Mouse (Mus musculus) cerebellum, adult 2 months (tissue): ENCODE data around the gene Cyp2d22.

Experiments
- CTCF ChIP-seq: fragments of 200-500 bp; IDR thresholded peaks from 2 replicates; pipeline ENCODE4 v1.5.1; 2011; ENCODE audit warnings: low read depth, mild to moderate bottlenecking, control low read depth, low read length, moderate library complexity, borderline replicate concordance; ENCODE audit not compliant: insufficient read depth
- POLR2A ChIP-seq: fragments of 200-500 bp; IDR thresholded peaks from 2 replicates; pipeline ENCODE4 v1.6.1; 2011; ENCODE audit warnings: low read length, control low read depth, borderline replicate concordance; ENCODE audit not compliant: insufficient read depth

DNA sequence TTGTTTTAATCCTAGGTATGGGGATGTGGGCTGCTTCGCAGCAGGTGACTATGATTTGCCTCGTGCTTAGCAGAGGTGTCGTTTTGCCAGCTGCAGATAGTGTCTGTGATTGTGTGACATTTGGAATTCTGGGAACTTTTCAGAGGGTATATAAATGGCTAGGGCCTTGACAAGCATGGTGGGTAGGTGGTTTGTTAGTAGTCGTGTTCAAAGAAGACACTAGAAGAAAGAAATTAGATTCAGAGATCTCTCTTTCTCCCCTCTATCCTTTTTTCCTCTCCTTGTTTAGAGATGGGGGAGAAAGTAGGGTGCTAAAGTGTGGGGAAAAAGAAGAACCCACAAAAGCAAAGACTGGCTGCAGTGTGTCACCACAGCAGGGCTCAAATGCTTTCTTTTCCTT, 11.9 kb downstream of the Cyp2d22 start:
- TF ChIP-seq CTCF (no peak), POLR2A (no peak)
